Mouse (Mus musculus) neutrophil, adult 5-6 weeks (primary cell): ENCODE data around the gene Foxk1. TPM values are rescaled to one million over a fixed set of nuclear protein-coding genes. Genes with fewer than 3 reads are reported as not detected.
A peak's percentile ranks its signal among the peaks of the same experiment; 100 is the strongest.

ENCODE experiments used
- ATAC-seq: fragments of 151-379, 151-347 bp; 2 replicates; pipeline ENCODE4 v1.8.0; 2017; ENCODE audit warnings: mild to moderate bottlenecking, moderate TSS enrichment; ENCODE audit not compliant: insufficient number of reproducible peaks, poor library complexity, low FRiP score, severe bottlenecking; ENCODE audit errors: extremely low read depth
- total RNA-seq: library from RNA; stranded (forward); fragments of 200-1000 nt; gene quantifications from 2 replicates; pipeline ENCODE4 v1.2.3, GENCODE M21; 2017

Gene Foxk1
- 29.1 and 30.5 TPM in 2 replicates for total RNA-seq

DNA sequence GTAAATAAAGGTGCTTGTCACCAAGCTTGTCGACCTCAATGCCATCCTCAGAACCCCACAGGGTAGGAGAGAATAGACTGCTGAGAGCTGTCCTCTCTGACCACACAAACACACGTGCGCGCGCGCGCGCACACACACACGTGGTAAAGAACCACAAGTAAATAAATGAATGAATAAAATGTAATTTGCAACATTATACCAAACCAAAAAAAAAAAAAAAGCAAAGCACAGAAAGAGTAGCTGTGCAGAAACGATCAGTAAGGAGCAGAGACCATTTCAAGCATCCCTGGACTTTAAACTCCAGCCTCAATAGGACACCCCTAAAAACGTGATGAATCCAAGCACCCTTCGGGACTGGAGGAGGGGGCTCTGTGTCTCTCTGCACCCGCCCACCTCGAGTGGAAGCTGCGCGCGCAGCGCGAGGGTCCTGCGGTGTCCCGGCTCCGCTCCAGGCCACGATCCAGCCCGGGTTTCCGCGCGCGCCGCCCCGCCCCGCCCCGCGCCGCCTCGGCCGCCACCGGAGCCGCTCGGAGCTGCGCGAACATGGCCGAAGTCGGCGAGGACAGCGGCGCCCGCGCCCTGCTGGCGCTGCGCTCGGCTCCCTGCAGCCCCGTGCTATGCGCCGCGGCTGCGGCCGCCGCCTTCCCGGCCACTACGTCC lies at the start of gene Foxk1:
Gene Foxk1 (plus strand): TSS at position 517 of the 660 bp plus-strand sequence.
- peak; percentile 45 for ATAC-seq

DNA sequence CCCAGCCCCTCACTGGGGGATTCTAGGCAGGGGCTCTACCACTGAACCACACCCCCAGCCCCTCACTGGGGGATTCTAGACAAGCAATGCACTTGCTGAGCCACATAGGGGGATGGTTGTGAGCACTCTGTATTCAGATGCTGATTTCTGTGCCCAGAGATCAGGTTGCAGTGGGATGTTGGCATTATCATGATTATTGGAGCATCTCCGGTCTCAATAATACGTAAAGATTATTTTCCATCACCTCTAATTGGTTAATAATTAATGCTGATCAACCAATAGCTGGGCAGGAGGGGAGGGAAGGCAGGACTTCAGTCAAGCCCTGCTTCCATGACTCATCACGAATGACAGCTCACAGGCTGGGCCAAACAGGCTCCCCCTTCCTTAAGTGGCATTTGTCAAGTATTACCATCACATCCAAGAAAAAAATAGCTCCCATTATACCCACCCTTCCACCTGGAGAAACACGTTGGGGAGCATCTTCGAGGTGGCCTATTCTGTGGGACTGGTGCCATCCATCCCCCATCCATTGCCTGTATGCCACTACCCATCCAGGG lies 48.9 kb upstream of the Foxk1 start:
- ATAC-seq: no peak

DNA sequence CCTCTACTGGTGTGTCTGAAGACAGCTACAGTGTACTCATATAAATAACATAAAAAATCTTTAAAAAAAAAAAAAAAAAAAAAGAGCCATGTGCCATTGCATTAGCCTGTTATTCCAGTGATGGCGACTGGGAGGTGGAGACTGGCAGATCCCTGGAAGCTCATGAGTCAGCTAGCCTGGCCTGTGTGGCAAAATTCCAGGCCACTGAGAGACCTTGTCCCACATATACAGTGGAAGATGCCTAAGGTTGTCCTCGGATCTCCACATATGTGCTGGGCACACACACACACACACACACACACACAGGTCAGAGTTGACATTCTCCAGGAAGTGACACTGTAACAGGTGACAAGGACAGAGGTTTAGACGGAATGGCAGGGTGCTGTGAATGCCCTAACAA lies 46.2 kb upstream of the Foxk1 start:
- no peak for ATAC-seq

DNA sequence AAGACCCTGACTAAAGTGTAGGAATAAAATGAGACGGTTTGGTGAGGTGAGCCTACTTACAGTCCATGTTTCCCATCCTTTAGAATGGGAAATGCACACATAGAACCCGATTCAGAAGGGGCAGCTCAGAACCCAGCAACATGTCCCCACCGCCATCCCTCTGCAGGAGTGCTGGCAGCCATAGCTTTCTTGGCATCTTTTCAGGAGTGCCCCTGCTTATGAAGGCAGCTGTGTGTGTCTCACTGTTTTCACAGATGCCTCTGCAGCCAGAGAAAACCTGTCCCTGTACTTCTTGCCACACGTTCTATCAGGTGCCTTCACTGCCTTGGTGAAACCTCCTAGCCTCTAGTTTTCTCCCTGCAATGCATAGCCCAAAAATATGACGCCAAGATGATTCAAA lies 40.1 kb upstream of the Foxk1 start:
- ATAC-seq: no peak

DNA sequence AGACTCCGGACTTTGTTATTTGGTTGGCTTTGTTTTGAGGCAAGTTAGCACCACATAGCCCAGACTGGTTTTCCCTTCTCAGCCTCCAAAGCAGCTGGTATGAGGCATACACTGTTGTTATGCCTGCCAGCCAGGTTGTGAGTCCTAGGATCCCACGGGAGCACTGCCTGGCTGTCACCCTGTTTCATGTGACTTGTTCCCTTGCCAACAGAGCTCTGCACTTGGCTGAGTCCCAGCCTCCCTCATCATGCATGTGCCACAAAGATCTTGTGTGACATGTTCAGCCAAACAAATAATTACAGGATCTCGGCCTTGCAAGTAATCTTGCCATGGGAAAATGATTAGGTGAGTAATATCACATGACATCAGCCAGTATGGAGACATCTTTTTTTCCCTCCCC lies 38.4 kb upstream of the Foxk1 start:
- ATAC-seq: no peak

DNA sequence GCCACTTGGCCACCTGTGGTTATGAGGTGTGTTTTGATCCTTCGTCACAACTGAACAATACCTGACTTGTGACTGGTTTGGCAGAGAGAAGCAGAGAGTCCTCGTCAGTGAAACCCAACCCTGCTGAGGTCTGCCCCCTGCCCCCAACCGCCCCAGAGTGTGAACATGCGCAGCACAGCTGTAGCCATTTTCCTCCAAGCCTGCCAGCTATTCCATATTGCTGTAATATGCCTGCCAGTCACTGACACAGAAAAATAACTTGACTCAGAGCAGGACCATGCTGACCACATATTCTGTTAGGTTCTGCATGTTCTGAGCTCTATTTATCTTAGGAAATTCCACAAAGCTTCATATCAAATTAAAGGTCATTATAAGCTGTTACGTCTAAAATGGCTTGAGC lies 37.2 kb upstream of the Foxk1 start:
- no peak for ATAC-seq

DNA sequence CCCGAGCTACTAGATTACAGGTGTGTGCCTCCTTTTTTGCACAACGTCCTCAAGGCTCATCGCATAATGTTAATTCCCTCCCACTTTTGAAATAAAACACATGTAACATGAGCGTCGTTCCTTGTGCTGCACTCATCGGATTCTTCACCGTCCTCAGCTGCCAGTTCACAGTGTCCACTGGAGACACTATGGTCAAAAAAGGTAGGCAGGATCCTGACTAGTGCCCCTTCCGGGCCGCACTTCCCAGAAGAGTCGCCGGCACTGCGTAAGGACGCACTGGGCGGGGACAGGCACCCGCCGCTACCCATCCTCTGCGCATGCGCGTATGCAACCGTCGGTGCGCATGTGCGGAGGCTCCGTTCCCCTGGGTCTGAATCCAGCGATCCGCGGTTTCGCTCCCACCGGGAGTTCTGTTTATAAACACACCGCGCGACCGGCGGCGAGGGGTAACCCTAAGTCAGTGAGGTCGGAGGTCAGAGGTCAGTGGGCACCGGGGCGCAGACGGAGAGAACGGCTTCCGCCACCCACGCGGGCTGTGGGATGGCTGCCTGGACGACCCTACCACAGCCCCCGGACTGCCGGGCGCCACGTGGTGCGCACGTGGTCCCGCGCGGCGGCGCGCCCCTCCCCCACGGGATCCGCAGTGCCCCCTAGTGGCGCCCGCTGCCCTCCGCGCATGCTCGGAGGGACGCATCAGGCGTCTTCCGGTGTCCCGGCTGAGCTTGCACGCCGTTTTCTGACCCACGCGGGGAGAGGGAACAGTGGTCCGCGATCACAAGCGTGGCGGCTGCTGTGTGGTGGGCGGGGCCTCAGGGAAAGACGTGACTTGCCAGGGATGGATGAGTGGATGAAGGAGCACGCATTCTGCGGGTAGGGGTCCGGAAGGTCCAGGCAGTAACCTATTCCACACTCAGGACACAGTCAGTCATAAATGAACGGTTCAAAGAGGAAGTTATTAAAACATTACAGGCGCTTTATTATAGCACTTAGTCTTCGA lies 33.9 kb upstream of the Foxk1 start:
- peak; percentile 84 for ATAC-seq

DNA sequence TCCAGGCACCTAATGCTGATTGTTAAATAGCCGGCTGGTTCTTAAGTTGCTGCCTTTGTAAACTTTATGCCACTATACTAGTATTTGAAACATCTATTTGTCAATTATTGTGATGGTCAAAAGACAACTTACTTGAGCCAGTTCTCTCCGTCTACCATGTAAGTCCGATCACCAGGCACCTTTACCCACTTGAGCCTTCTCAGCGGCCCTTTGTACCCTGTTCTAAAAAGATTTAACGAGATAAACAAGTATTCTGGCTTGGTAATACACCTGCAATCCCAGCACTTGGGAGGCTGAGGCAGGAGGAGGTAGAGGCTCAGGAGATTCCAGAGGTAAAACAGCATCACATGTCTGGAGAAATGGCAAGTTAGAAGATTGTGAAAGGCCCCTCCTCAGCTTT lies 33.2 kb upstream of the Foxk1 start:
- ATAC-seq: no peak

DNA sequence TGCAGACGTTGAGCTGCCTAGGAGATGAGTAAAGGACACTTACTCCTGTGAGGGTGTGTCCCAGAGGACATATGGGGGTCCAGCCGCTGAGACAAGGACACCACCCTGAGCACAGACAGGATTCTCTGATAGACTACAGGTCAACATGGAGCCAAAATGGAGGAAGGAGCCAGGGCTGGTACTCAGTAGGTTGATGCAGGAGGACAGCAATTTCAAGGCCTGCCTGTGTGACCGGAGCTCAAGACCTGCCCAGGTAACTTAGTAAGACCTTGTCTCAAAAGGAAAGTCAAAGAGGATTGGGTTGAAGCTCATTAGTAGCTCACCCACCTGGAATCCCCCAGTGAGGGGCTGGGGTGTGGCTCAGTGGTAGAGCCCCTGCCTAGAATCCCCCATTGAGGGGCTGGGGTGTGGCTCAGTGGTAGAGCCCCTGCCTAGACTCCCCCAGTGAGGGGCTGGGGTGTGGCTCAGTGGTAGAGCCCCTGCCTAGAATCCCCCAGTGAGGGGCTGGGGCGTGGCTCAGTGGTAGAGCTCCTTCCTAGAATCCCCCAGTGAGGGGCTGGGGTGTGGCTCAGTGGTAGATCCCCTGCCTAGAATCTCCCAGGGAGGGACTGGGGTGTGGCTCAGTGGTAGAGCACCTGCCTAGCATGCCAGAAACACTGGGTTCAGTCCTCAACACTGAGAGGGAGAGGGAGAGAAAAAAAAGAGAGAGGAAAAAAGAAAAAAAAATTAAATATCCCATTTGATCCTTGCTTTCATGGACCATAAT lies 30.7 kb upstream of the Foxk1 start:
- ATAC-seq: no peak

DNA sequence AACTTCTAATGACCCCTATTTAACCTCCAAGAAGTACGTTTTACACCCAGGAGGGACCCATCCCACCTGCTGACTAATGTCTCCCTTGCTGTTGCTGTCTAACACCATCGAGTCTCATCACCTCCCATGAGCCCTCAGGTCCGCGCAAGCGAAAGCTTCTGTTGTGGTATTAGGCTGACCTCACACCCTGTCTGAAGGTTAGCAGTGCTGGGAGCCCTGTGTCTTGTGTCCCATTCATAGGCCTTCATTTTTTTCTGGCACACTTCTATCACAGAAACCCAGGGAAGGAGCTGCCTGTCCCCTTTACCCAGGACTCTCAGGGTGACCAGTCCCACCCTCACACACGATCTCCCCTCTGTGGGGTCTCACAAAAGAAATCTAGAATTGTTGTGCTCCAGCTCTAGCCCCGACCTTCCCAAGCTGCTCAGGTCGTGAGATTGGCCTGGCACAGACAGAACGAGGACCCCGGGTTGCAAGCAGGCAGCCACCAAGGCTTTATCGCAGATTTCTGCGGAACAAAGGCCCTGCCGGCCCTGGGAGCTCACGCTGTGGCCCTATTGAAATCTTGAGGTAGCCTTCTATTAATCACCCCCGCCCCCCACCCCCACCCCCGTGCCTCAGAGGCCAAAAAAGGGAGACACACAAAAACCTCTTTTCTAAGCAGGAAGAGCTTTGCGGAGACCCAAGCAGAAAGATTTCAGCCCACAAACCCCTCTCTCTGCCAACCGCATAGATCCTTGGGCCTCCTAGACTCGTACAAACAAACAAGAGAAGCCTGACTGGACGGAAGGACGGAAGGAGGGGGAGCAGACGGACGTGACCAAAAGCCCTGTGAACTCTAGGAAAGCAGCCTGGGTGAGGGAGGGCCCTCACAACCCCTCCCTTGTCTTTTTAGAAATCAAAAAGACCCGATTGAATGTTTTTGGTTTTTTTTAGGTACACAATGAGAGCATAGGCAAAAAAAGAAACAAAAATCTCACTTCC lies 29.8 kb upstream of the Foxk1 start:
- ATAC-seq: no peak

DNA sequence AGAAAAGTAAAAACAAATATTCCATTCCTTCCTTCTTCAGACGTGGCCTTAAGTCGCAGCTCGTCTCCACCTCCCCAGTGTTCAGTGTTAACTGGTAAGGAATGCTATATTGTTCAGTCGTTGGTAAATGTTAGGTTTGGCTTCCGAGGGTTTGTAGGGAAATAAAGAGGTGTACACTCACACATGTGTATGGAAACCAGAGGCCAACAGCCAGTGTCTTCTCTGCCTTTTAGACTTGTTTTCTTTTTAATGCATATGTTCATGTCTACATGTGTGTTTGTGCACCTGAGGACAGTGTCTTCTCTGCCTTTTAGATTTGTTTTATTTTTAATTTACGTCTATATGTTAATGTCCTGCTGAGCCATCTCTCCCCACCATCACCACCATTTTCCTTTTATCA lies 29.1 kb upstream of the Foxk1 start:
- ATAC-seq: no peak

DNA sequence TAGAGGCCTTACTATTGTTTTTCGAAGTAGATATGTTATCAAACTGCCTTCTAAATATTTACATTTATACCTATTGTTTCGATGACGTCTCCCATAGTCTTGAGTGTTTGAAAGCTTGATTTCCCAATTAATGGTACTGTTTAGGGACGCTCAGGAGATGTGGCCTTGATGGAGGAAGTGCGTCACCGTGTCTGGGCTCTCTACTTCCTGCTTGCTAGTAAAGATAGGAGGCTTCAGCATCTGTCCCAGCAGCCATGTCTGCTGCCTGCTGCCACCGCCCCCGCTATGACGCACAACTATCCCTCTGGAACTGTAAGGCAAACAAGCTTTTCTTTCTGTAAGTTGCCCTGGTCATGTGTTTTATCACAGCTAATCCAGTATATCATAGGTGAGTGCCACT lies 27.0 kb upstream of the Foxk1 start:
- no peak for ATAC-seq

DNA sequence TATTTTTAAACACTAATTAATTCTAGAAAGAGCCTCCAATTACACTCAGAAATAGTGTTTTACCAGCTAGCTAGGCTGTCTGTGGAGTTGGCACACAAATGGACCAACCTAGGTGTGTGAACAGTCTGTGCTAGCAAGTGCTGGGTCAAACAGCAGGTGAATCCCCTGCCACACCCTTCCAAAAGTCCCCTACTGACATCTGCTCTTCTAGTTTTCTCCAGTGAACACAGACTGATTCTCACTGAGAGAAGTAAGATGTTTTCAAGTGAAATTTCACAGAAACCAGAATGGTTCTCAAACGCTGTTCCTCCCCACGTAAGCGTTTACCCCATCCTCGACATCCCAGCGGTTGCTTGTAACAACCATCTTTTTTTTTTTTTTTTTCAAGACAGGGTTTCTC lies 25.7 kb upstream of the Foxk1 start:
- 0 out of 2 replicates have a peak, but pooled peaks have one; percentile 37 for ATAC-seq

DNA sequence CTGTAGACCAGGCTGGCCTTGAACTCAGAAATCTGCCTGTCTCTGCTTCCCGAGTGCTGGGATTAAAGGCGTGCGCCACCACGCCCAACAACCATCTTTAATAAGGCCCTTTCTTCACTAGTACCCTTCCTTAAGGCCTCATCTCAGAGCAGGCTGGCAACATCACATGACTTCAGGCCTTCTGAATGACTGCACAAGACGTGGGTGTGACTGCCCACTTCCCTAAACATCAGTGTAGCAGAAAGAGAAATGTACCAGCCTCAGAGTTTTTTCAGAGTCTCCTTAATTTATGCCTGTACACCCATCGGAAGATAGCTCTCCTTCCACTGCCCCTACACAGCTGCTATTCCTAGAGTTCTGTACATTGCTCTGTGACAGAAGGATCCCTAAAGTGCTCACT lies 25.2 kb upstream of the Foxk1 start:
- ATAC-seq: peak; percentile 93

DNA sequence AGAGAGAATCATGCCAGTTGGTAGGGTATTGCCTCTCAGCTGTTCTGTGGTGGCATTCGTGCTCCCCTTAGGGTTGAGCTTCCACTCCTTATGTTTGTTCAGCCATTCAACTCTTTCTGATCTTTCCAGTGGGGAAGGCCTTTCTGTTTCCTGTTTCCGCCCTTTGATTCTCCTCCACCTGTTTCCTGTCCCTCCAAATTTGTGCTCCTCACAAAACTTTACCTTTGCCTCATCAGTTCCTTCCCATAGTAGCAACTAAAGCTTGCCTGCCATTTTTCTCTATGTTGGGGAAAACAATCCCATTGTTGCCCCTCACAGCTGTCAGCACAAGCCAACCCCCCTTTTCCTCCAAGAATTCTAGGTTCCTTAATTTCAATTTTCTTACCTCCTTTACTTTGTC lies 23.2 kb upstream of the Foxk1 start:
- ATAC-seq: no peak

DNA sequence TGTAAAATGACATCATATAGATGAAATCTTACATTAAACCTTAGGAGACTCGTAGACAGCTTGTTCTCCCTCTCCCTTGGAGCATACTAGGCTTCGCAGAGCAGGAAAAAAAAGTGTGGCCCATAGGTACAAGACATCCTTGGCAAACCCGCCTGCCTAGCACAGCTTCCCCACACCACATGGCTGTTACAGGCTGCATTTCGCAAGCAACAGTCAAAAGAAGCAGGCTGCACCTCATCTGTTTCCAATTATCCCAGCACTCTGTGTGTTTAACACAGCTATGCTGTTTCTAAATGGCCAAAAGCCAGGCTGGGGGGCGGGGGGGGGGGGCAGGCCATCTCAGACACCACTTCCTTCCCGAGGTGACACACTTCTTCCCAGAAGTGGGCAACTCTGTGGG lies 20.8 kb upstream of the Foxk1 start:
- ATAC-seq: no peak

DNA sequence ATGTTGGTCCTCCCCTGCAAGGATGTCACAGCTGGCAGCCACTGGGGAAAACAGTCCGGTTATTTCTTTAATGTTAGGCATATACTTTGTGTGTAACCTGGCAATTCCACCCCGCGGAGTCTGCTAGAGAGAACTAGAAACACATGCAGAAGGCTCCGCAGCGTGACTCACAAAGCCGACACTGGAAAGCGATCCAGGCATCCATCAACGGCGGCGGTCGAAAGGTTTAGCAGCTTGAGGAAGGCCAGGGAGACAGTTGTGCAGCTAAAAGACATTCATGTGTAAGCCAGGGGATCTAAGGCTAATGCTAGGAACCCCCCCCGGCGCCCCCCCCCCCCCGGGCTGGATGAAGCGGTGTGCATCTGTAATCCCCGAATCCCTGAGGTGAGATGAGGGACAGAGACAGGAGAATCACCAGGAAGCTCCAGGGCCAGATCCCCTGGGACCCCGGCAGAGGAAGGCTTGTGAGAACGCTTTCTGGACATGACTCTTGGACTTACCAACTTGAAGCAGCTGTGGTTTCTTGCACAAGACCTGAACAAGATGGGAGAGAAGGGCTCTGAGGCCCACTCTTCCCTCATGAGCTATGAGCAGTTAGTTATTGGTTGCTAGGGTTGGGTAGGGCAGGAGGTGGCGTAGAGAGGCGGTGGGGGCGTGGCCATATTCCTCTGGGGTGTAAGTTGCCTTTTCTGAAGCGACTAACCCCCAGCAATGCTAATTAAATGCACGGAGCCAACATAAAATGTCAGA lies 16.2 kb upstream of the Foxk1 start:
- ATAC-seq: peak; percentile 51
